Mouse (Mus musculus): Measurements from ENCODE around the gene Gps2.

GRCm38 (mm10) chr11:69934169-69934568, 20.5 kb downstream of the Gps2 start:
- TF ChIP-seq FLI1 (IDR thresholded peaks at IDR 0.05; ENCODE audit: low read length) (no peak), GATA1 (IDR thresholded peaks at IDR 0.05; ENCODE audit: borderline replicate concordance, low read length) (no peak)
